Mouse (Mus musculus): ENCODE data around the gene Sesn1. TPM values are rescaled to one million over a fixed set of nuclear protein-coding genes. Genes with fewer than 3 reads are reported as not detected.
"Not testable (repeated sequence)": the region's sequence is repeated elsewhere in the genome, so short reads cannot be mapped to it uniquely, and the experiment has no call there.

The Sesn1 gene
- total RNA-seq, 2 experiments from 2014 or later = 19.9 to 22.6 TPM

- DNase-seq = no peak
These were observed 11.4 kb downstream of the Sesn1 start for GRCm38 (mm10) chr10:41821171-41821570.

GRCm38 (mm10) chr10:41822573-41823281 is 13.0 kb downstream of the Sesn1 start:
- no peak for DNase-seq

GRCm38 (mm10) chr10:41823282-41823675 is 13.5 kb downstream of the Sesn1 start:
- DNase-seq = not testable (repeated sequence)

- no peak for DNase-seq
These were observed 14.2 kb downstream of the Sesn1 start for GRCm38 (mm10) chr10:41823916-41824315.

GRCm38 (mm10) chr10:41825041-41825440 is 15.3 kb downstream of the Sesn1 start:
- no peak for DNase-seq

GRCm38 (mm10) chr10:41825996-41826395 is 16.3 kb downstream of the Sesn1 start:
- no peak for DNase-seq

GRCm38 (mm10) chr10:41826526-41827116 is 16.9 kb downstream of the Sesn1 start:
- DNase-seq = no peak

- no peak for DNase-seq
These were observed 18.0 kb downstream of the Sesn1 start for GRCm38 (mm10) chr10:41827784-41828183.

GRCm38 (mm10) chr10:41829191-41829590 is 19.5 kb downstream of the Sesn1 start:
- DNase-seq = no peak

- DNase-seq = no peak
These were observed 20.2 kb downstream of the Sesn1 start for GRCm38 (mm10) chr10:41829980-41830379.

- no peak for DNase-seq
These were observed 20.7 kb downstream of the Sesn1 start for GRCm38 (mm10) chr10:41830445-41830844.

- DNase-seq = peak; percentile 61 to 76
These were observed 21.3 kb downstream of the Sesn1 start for GRCm38 (mm10) chr10:41830851-41831522.

- DNase-seq = peak; percentile 11 to 27
These were observed 22.5 kb downstream of the Sesn1 start for GRCm38 (mm10) chr10:41832191-41832590.

- no peak for DNase-seq
These were observed 24.4 kb downstream of the Sesn1 start for GRCm38 (mm10) chr10:41834131-41834530.

GRCm38 (mm10) chr10:41838911-41839310 is 29.2 kb downstream of the Sesn1 start:
- DNase-seq = no peak

- no peak for DNase-seq
These were observed 38.0 kb downstream of the Sesn1 start for GRCm38 (mm10) chr10:41847737-41848136.

GRCm38 (mm10) chr10:41848721-41849120 is 39.0 kb downstream of the Sesn1 start:
- no peak for DNase-seq

GRCm38 (mm10) chr10:41859820-41860219 is 50.1 kb downstream of the Sesn1 start:
- no peak for DNase-seq

- DNase-seq = no peak
These were observed 50.5 kb downstream of the Sesn1 start for GRCm38 (mm10) chr10:41860275-41860688.

- no peak for DNase-seq
These were observed 53.3 kb downstream of the Sesn1 start for GRCm38 (mm10) chr10:41863053-41863452.

GRCm38 (mm10) chr10:41866069-41866837 is 56.5 kb downstream of the Sesn1 start:
- DNase-seq = no peak

GRCm38 (mm10) chr10:41866838-41867154 is 57.1 kb downstream of the Sesn1 start:
- no peak for DNase-seq

- no peak for DNase-seq
These were observed 58.2 kb downstream of the Sesn1 start for GRCm38 (mm10) chr10:41867956-41868355.
